Mouse (Mus musculus) embryonic facial prominence, embryonic 12.5 days (tissue): ENCODE results near the gene Rspry1. TPM values are rescaled to one million over a fixed set of nuclear protein-coding genes. Genes with fewer than 3 reads are reported as not detected.

ENCODE experiments used
- ATAC-seq: fragments of 200-750 bp; cut with Nextera tagmentation; 2 replicates; pipeline ENCODE4 v1.8.0; 2017; ENCODE audit not compliant: insufficient number of reproducible peaks, insufficient read depth, low FRiP score, low TSS enrichment
- H3K27ac ChIP-seq: fragments of 300-500 bp; sonication (generic); 2 replicates; pipeline ENCODE4 v1.5.1; 2016; ENCODE audit warnings: mild to moderate bottlenecking
- H3K27me3 ChIP-seq: fragments of 300-500 bp; sonication (generic); 2 replicates; pipeline ENCODE4 v1.6.1; 2016; ENCODE audit warnings: mild to moderate bottlenecking, moderate library complexity
- H3K36me3 ChIP-seq: fragments of 300-500 bp; sonication (generic); 2 replicates; pipeline ENCODE4 v1.6.1; 2016; ENCODE audit warnings: mild to moderate bottlenecking
- H3K4me1 ChIP-seq: fragments of 300-500 bp; sonication (generic); 2 replicates; pipeline ENCODE4 v1.6.1; 2016
- H3K4me2 ChIP-seq: fragments of 300-500 bp; sonication (generic); replicated peaks from 2 replicates; pipeline ENCODE4 v1.6.1; 2016; ENCODE audit warnings: mild to moderate bottlenecking, moderate library complexity
- H3K4me3 ChIP-seq: fragments of 300-500 bp; sonication (generic); 2 replicates; pipeline ENCODE4 v1.5.1; 2016; ENCODE audit warnings: mild to moderate bottlenecking
- H3K9ac ChIP-seq: fragments of 300-500 bp; sonication (generic); 2 replicates; pipeline ENCODE4 v1.6.1; 2016; ENCODE audit warnings: mild to moderate bottlenecking, moderate library complexity
- H3K9me3 ChIP-seq: fragments of 300-500 bp; sonication (generic); 2 replicates; pipeline ENCODE4 v1.6.1; 2016; ENCODE audit warnings: mild to moderate bottlenecking, moderate library complexity
- WGBS: fragments of 180-500 bp; shearing (Covaris S2); methylation state at CpG from one replicate; pipeline ENCODE4 v1.1.7; 2016; 5-methylcytosine and 5-hydroxymethylcytosine counted together
- polyA plus RNA-seq: library from polyadenylated mRNA; unstranded; fragments of >200 nt; fragmentation: Nextera tagmentation; extraction: Ambion mirVana; gene quantifications from 2 replicates; pipeline ENCODE4 v1.2.1, GENCODE M21; 2016

The Rspry1 gene
- polyA plus RNA-seq, 1 experiment from 2014 or later = 51.1 TPM

DNA sequence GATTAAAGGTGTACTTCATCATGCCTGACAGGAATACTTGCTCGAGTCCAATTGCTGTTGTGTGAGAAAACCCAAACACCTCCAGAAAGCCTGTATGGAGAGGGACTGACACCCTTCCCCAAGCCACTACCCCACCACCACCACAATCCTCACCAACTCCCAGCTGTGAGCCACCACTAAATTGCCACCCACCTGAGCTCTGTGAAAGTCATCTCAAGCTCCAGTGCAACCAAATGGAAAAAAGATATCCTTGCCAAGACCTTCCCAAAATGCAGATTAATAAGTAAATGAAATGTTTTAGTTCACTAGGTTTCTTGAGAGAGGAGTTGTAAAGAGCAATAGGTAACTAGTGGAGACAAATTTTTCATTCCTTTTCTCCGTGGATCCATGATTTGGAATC is 63.0 kb downstream of the Rspry1 start:
- WGBS = 83% methylated on average over 2 of the region's 2 CpGs

DNA sequence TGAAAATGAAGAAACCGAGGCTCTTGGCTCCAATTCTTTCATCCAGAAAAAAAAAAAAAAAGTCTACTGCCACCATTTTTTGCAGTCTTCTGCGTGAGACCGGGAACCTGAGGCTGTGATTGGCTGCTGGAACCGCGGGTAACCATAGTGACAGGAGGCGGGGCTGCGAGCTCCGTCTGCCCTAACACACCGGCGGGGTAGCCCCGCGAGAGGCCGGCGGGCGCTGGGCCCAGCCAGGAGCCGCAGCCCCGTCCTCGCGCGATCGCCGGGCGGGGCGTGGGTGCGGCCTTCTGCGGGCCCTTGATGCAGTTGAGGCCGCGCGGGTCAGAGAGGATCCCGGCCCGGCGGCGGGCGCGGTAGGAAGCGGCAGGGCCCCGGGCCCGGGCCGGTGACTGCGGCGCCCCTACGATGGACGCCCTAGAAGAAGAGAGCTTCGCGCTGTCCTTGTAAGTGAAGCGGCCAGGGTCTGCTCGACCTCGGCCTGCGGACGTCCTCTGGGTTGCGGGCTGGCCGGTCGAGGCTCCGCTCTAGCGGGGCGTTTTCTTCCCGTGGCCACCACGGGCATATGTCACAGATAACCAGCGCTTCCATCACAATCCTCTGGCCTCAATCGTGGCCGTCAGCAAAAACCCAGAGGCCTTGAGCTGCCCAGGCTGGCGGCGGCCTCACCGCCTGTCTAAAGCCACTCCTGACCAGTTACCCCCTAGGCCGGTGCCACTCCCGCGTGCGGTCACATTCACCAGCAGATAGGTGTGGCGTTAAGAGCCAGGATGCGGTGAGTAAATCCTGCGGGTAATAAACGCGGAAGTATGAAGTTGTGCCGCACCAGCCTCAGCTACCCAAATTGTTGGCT is 64.9 kb downstream of the Rspry1 start, which contains the start of gene Arl2bp:
TSS of gene Arl2bp (plus strand) at position 145 of the 853 bp plus-strand sequence.
- Histone ChIP-seq H3K4me1 (peaks cover 17% of the 10 kb centered on the region), H3K9me3 (no peaks in the 10 kb centered on the region), H3K4me3 (peak within 1 kb of the TSS; percentile 78), H3K27ac (peak within 1 kb of the TSS; percentile 81), H3K9ac (peak within 1 kb of the TSS; percentile 91), H3K36me3 (peaks cover 27% of the 10 kb centered on the region), H3K27me3 (no peaks in the 10 kb centered on the region), H3K4me2 (peak within 1 kb of the TSS; percentile 61)
- WGBS = under 1% methylated on average over 74 of the region's 74 CpGs
- ATAC-seq = peak; percentile 97

More for the DNA sequence above, 63.0 kb downstream of the Rspry1 start:
- peaks cover 17% of the 10 kb centered on the region for H3K4me1 ChIP-seq
- H3K4me3 ChIP-seq = no peak overlapping the region
- no peak overlapping the region for H3K4me2 ChIP-seq
- H3K36me3 ChIP-seq = peaks cover 12% of the 10 kb centered on the region
- H3K9me3 ChIP-seq = no peaks in the 10 kb centered on the region
- H3K27ac ChIP-seq = no peak overlapping the region
- no peak overlapping the region for H3K9ac ChIP-seq
- ATAC-seq = no peak
- H3K27me3 ChIP-seq = no peaks in the 10 kb centered on the region

GRCm38 (mm10) chr8:94674384-94674783 is 72.6 kb downstream of the Rspry1 start:
- Histone ChIP-seq H3K27me3 (no peaks in the 10 kb centered on the region), H3K4me2 (no peak overlapping the region), H3K9ac (no peak overlapping the region), H3K9me3 (no peaks in the 10 kb centered on the region), H3K27ac (no peak overlapping the region), H3K4me1 (no peaks in the 10 kb centered on the region), H3K4me3 (no peak overlapping the region), H3K36me3 (peaks cover 53% of the 10 kb centered on the region)
- ATAC-seq = no peak
- WGBS = 80% methylated on average over 5 of the region's 5 CpGs

GRCm38 (mm10) chr8:94675923-94676322 is 74.2 kb downstream of the Rspry1 start:
- no peaks in the 10 kb centered on the region for H3K9me3 ChIP-seq
- no peak overlapping the region for H3K4me3 ChIP-seq
- H3K27ac ChIP-seq = no peak overlapping the region
- H3K27me3 ChIP-seq = no peaks in the 10 kb centered on the region
- ATAC-seq = no peak
- no peaks in the 10 kb centered on the region for H3K4me1 ChIP-seq
- WGBS = 84% methylated on average over 6 of the region's 6 CpGs
- H3K9ac ChIP-seq = no peak overlapping the region
- H3K4me2 ChIP-seq = no peak overlapping the region
- H3K36me3 ChIP-seq = peaks cover 41% of the 10 kb centered on the region

DNA sequence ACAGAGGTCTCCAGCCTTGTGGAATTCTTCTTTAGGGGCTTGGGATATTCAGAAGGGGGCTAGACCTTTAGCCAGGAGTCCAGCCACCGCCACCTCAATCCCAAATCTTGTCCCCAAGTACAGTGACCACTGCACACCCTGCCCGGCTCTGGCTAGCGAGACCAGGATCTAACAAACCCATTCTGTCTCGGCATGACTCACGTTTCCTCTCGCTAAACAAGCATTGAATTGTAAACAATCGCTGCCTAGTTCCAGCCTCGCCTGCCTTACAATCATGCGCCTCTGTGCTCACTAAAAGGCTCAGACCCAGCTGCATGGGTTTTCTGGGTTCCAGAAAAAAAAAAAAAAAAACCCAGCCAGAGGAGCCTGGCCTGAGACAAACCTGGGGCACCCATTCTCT is 76.8 kb downstream of the Rspry1 start:
- H3K9ac ChIP-seq = no peak overlapping the region
- H3K27ac ChIP-seq = no peak overlapping the region
- 39% methylated on average over 9 of the region's 9 CpGs for WGBS

DNA sequence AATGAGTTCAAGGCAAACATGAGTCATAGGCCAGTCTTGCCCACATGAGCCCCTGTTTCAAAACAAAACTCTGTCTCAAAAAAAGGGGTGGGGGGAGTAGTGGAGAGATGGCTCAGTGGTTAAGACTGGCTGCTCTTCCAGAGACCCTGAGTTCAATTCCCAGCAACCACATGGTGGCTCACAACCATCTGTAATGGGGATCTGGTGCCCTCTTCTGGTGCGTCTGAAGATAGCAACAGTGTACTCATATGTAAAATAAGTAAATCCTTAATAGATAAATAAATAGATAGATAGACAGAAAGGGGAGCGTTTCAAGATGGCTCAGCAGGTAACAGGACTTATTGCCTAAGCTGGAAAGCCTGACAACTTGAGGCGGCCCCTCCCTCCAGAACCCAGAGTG is 78.7 kb downstream of the Rspry1 start:
- Histone ChIP-seq H3K9ac (no peak overlapping the region), H3K4me3 (no peak overlapping the region), H3K36me3 (no peaks in the 10 kb centered on the region), H3K4me1 (no peaks in the 10 kb centered on the region), H3K9me3 (no peaks in the 10 kb centered on the region), H3K27ac (no peak overlapping the region), H3K27me3 (no peaks in the 10 kb centered on the region), H3K4me2 (no peak overlapping the region)
- 87% methylated on average over 3 of the region's 3 CpGs for WGBS
- no peak for ATAC-seq

More for the DNA sequence above, 76.8 kb downstream of the Rspry1 start:
- Histone ChIP-seq H3K27me3 (no peaks in the 10 kb centered on the region), H3K4me1 (no peaks in the 10 kb centered on the region), H3K9me3 (no peaks in the 10 kb centered on the region), H3K4me3 (no peak overlapping the region), H3K4me2 (no peak overlapping the region), H3K36me3 (peaks cover 15% of the 10 kb centered on the region)
- ATAC-seq = no peak

GRCm38 (mm10) chr8:94682732-94683524 is 81.2 kb downstream of the Rspry1 start:
- no peak overlapping the region for H3K27ac ChIP-seq
- no peaks in the 10 kb centered on the region for H3K4me1 ChIP-seq
- 75% methylated on average over 16 of the region's 16 CpGs for WGBS
- no peaks in the 10 kb centered on the region for H3K36me3 ChIP-seq
- ATAC-seq = no peak
- no peak overlapping the region for H3K4me3 ChIP-seq
- no peaks in the 10 kb centered on the region for H3K27me3 ChIP-seq
- no peaks in the 10 kb centered on the region for H3K9me3 ChIP-seq
- H3K9ac ChIP-seq = no peak overlapping the region
- H3K4me2 ChIP-seq = no peak overlapping the region

DNA sequence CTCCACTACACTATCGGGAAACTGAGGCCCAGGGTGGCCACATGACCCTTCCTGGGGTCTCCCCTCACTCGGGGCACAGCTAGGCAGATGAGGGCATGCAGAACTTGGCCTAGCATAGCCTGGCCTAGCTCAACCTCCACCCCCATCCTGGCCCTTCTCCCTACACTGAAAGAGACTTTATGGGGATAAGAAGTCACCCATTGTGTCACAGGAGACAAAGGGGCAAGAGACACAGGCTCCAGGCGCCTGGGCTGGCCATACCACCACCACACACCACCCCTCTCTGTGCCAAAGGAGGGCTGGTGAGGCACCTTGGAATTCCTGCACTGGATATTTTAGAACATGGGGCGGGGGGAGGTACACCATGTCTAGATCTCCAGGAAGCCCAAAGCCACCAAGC is 82.5 kb downstream of the Rspry1 start:
- Histone ChIP-seq H3K9ac (no peak overlapping the region), H3K27me3 (no peaks in the 10 kb centered on the region), H3K36me3 (no peaks in the 10 kb centered on the region), H3K27ac (no peak overlapping the region), H3K4me1 (no peaks in the 10 kb centered on the region), H3K4me3 (no peak overlapping the region), H3K4me2 (no peak overlapping the region), H3K9me3 (no peaks in the 10 kb centered on the region)
- no peak for ATAC-seq
- 69% methylated on average over 4 of the region's 4 CpGs for WGBS

- Histone ChIP-seq H3K27me3 (no peaks in the 10 kb centered on the region), H3K4me2 (no peak overlapping the region), H3K4me3 (no peak overlapping the region), H3K36me3 (no peaks in the 10 kb centered on the region), H3K27ac (no peak overlapping the region), H3K4me1 (no peaks in the 10 kb centered on the region), H3K9ac (no peak overlapping the region), H3K9me3 (no peaks in the 10 kb centered on the region)
- 66% methylated on average over 9 of the region's 9 CpGs for WGBS
- no peak for ATAC-seq
Observed at GRCm38 (mm10) chr8:94685953-94686352, 84.2 kb downstream of the Rspry1 start.

DNA sequence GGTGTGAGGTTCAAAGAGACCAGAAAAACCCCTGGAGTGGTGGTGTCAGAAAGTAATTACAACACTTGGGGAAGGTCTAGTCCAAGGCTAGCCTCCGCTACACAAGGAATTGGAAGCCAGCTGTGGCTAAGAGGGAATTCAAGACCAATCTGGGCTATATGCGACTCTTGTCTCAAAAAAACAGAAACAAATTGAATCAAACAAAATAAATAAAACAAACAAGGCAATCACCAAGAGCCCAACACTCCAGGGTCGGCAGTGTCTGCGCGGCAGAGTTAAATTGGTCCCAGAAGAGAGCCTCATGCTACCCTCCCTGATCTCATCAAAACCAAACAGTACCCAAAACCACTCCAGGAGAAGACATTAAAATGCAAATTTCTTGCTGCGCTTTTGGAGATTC is 93.0 kb downstream of the Rspry1 start:
- ATAC-seq = no peak
- Histone ChIP-seq H3K27me3 (peaks cover 64% of the 10 kb centered on the region), H3K36me3 (no peaks in the 10 kb centered on the region), H3K9me3 (no peaks in the 10 kb centered on the region), H3K4me2 (no peak overlapping the region), H3K4me3 (0 out of 2 replicates have a peak overlapping the region, but pooled peaks have one; percentile 44), H3K4me1 (peaks cover 13% of the 10 kb centered on the region), H3K27ac (no peak overlapping the region), H3K9ac (no peak overlapping the region)
- WGBS = 2% methylated on average over 6 of the region's 6 CpGs

DNA sequence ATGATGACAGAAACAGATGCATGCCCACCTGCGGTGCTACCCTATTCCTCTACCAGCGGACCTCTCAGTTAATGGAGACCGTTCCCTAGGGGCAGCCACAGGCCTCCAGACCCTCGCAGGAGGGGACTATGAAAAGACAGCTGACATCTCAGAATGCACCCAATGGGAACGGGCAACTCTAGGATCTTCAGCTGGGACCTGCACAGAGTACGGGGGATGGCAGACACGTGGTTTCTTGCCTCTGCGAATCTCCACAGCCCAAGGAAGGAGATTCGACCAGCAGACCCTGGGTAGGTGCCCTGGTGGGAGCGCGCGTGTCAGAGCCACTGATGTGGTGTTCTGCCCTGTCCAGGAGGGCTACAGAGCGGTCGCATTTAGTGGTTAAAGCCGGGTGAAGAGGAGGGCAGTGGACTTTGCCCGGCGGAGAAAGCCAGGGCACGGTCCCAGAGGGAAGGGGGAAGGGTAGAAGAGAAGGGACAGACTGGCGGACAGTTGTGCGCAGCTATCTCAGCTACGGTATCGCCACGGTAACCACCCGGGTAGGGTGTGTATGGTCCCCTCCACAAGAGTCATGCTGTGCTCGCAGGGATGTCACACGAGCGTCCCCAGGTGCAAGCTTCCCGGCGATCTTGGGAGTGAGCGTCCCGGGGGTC is 93.7 kb downstream of the Rspry1 start:
- WGBS = under 1% methylated on average over 31 of the region's 31 CpGs
- Histone ChIP-seq H3K27ac (no peak overlapping the region), H3K4me2 (peak overlapping the region; percentile 86), H3K9me3 (no peaks in the 10 kb centered on the region), H3K4me3 (peak overlapping the region; percentile 44), H3K9ac (no peak overlapping the region), H3K4me1 (peaks cover 13% of the 10 kb centered on the region), H3K27me3 (peaks cover 64% of the 10 kb centered on the region), H3K36me3 (no peaks in the 10 kb centered on the region)
- peak; percentile 56; the same call in 1 of the 2 replicates for ATAC-seq
